Mouse (Mus musculus): ENCODE measurements at regions not wholly inside any gene's neighbourhood (a gene's known extent, or its start where the extent isn't known, plus 50 kb on each side); places are given as distances from the start of the nearest gene placed in this dataset.

- ATAC-seq (replicated peaks; ENCODE audit: insufficient number of reproducible peaks, low FRiP score, low TSS enrichment, poor library complexity, severe bottlenecking) = peak; percentile 76
Measured at GRCm38 (mm10) chr15:53399663-53400553, 484.8 kb upstream of the Gm7489 start.

- peak; percentile 57 for ATAC-seq (replicated peaks; ENCODE audit: insufficient number of reproducible peaks, low FRiP score, low TSS enrichment, poor library complexity, severe bottlenecking)
Measured at GRCm38 (mm10) chr15:53400554-53400846, 484.2 kb upstream of the Gm7489 start.

Measured in monocyte, adult 5-6 weeks (primary cell).